Mouse (Mus musculus): ENCODE measurements around the gene Doc2a.

- TF ChIP-seq CTCF (IDR thresholded peaks at IDR 0.05; ENCODE audit: borderline replicate concordance, insufficient read depth, low read length) (no peak), POLR2A (IDR thresholded peaks at IDR 0.05; ENCODE audit: low read depth, low read length) (no peak)
Observed at GRCm38 (mm10) chr7:126867534-126867933, 20.3 kb downstream of the Doc2a start.
